Mouse (Mus musculus) CH12.LX (cell line): ENCODE measurements around the gene Ttf1. TPM values are rescaled to one million over a fixed set of nuclear protein-coding genes. Genes with fewer than 3 reads are reported as not detected.

ENCODE experiments used
- DNase-seq: peaks from one replicate; pipeline ENCODE4 v3.0.0-alpha.2; 2013; ENCODE audit errors: extremely low read depth
- H3K27ac ChIP-seq: 2 replicates; pipeline ENCODE4 v1.5.1; 2012; ENCODE audit warnings: low read depth, mild to moderate bottlenecking, control low read depth, moderate library complexity; ENCODE audit not compliant: insufficient read depth
- H3K27me3 ChIP-seq: replicated peaks from 2 replicates; pipeline ENCODE3; 2012; ENCODE audit warnings: inconsistent platforms
- H3K36me3 ChIP-seq, 2 experiments: replicated peaks in 1 of 2; 2 replicates each; pipeline versions ENCODE3 to v1.6.1; 2012; ENCODE audit warnings: inconsistent platforms in 1 of 2, low read length in 1 of 2, mild to moderate bottlenecking in 1 of 2, mixed read lengths in 1 of 2, moderate library complexity in 1 of 2; ENCODE audit not compliant: control insufficient read depth in 1 of 2, insufficient read depth in 1 of 2
- H3K4me1 ChIP-seq, 2 experiments: 2 replicates each; pipeline ENCODE4 v1.6.1; 2012; ENCODE audit warnings: inconsistent platforms in 1 of 2, moderate library complexity in 1 of 2; ENCODE audit not compliant: insufficient read depth in 2 of 2, control insufficient read depth in 1 of 2
- H3K4me2 ChIP-seq: 2 replicates; pipeline ENCODE4 v1.6.1; 2012; ENCODE audit warnings: low read depth, mild to moderate bottlenecking, control low read depth; ENCODE audit not compliant: poor library complexity, insufficient read depth, severe bottlenecking
- H3K4me3 ChIP-seq, 3 experiments: fragments of 150-350 bp in 1 of 3; sonication (generic) in 1 of 3; replicated peaks in 1 of 3; 2 replicates each; pipeline versions ENCODE3 to v1.5.1; 2011 to 2012; ENCODE audit warnings: low read depth in 2 of 3, low read length in 2 of 3, mild to moderate bottlenecking in 2 of 3, moderate library complexity in 2 of 3, control low read depth in 1 of 3, improper control_type of control experiment in 1 of 3, inconsistent platforms in 1 of 3, mixed read lengths in 1 of 3; ENCODE audit not compliant: poor library complexity in 1 of 3
- H3K79me2 ChIP-seq: replicated peaks from 2 replicates; pipeline ENCODE4 v1.6.1; 2012; ENCODE audit warnings: mild to moderate bottlenecking, moderate library complexity; ENCODE audit not compliant: control insufficient read depth, poor library complexity, insufficient read depth, severe bottlenecking; ENCODE audit errors: extremely low read depth
- H3K9ac ChIP-seq: 2 replicates; pipeline ENCODE4 v1.6.1; 2012; ENCODE audit warnings: low read depth, mild to moderate bottlenecking, control low read depth, moderate library complexity; ENCODE audit not compliant: insufficient read depth
- H3K9me3 ChIP-seq: replicated peaks from 2 replicates; pipeline ENCODE3; 2012; ENCODE audit warnings: low read length, inconsistent platforms, mixed read lengths
- CHD1 ChIP-seq: IDR thresholded peaks from 2 replicates; pipeline ENCODE4 v1.6.1; 2012; ENCODE audit warnings: low read depth, low read length, improper control_type of control experiment, inconsistent platforms
- CHD2 ChIP-seq: IDR thresholded peaks from 2 replicates; pipeline ENCODE4 v1.6.1; 2011; ENCODE audit warnings: low read length, improper control_type of control experiment
- CTCF ChIP-seq, 2 experiments: IDR thresholded peaks in 1 of 2; conservative IDR thresholded peaks in 1 of 2; 2 replicates each; pipeline ENCODE4 v1.5.1; 2011 to 2012; ENCODE audit warnings: low read depth in 2 of 2, low read length in 2 of 2, improper control_type of control experiment in 1 of 2, inconsistent platforms in 1 of 2, mild to moderate bottlenecking in 1 of 2, moderate library complexity in 1 of 2
- EP300 ChIP-seq: IDR thresholded peaks from 2 replicates; pipeline ENCODE4 v1.6.1; 2011; ENCODE audit warnings: low read length, improper control_type of control experiment
- ETS1 ChIP-seq: conservative IDR thresholded peaks from 2 replicates; pipeline ENCODE4 v1.6.1; 2012; ENCODE audit warnings: low read depth, mild to moderate bottlenecking, inconsistent platforms, low read length, improper control_type of control experiment, moderate library complexity
- GABPA ChIP-seq: IDR thresholded peaks from 2 replicates; pipeline ENCODE4 v1.6.1; 2012; ENCODE audit warnings: low read depth, low read length, improper control_type of control experiment, inconsistent platforms; ENCODE audit not compliant: insufficient replicate concordance
- JUND ChIP-seq: conservative IDR thresholded peaks from 2 replicates; pipeline ENCODE4 v1.6.1; 2011; ENCODE audit warnings: low read depth, low read length, improper control_type of control experiment
- POLR2A ChIP-seq: IDR thresholded peaks from 2 replicates; pipeline ENCODE4 v1.6.1; 2011; ENCODE audit warnings: low read depth, mild to moderate bottlenecking, improper control_type of control experiment, low read length
- USF2 ChIP-seq: conservative IDR thresholded peaks from 2 replicates; pipeline ENCODE4 v1.6.1; 2011; ENCODE audit warnings: low read depth, low read length, improper control_type of control experiment
- dilution Hi-C: fragments of 300-500 bp; cut with MboI; formaldehyde crosslinking; loops from 2 replicates; pipeline ENCODE4 v1.14.3; 2020; ENCODE audit warnings: low sequenced_read_pairs; ENCODE audit not compliant: extremely low pct_unique_long_range_greater_than_20kb, extremely low pct_ligation_motif_present
- in situ Hi-C: fragments of 300-500 bp; cut with MboI; formaldehyde crosslinking; loops from 3 replicates; pipeline ENCODE4 v1.14.3; 2019; ENCODE audit warnings: low sequenced_read_pairs, low pct_ligation_motif_present, low pct_unique_long_range_greater_than_20kb, mixed read lengths
- polyA plus RNA-seq: library from polyadenylated mRNA; unstranded; fragments of >175 nt; gene quantifications from 2 replicates; pipeline ENCODE4 v1.2.1, GENCODE M21; 2012; ENCODE audit warnings: low read depth; ENCODE audit not compliant: insufficient read length
- total RNA-seq, 2 experiments: library from RNA; depleted of rRNA; stranded (reverse); fragments of 300-350 nt in 1 of 2; fragments of >200 nt in 1 of 2; gene quantifications; 2 replicates each; pipeline ENCODE4 v1.2.3; 2012 to 2014

Ttf1 gene
- total and polyA plus RNA-seq, 3 experiments, result 9.5 to 11.7 (median 10.9) TPM

- Histone ChIP-seq H3K27me3 (no peaks in the 10 kb centered on the region), H3K27ac (no peak overlapping the region), H3K4me2 (no peak overlapping the region), H3K4me1 (no peaks in the 10 kb centered on the region), H3K9me3 (no peaks in the 10 kb centered on the region), H3K4me3 (no peak overlapping the region), H3K36me3 (peaks cover 77 to 89% of the 10 kb centered on the region in 2 experiments), H3K9ac (no peak overlapping the region), H3K79me2 (no peaks in the 10 kb centered on the region)
- dilution Hi-C loops, result no loop called here
- DNase-seq, result no peak
- in situ Hi-C loops, result no loop called here
- TF ChIP-seq CHD1, result no peak
- TF ChIP-seq CHD2, result no peak
- TF ChIP-seq ETS1, result no peak
- no peak for TF ChIP-seq USF2
- no peak for TF ChIP-seq POLR2A
- TF ChIP-seq JUND, result no peak
Observed at GRCm38 (mm10) chr2:29075331-29076070, 15.4 kb downstream of the Ttf1 start.

GRCm38 (mm10) chr2:29076226-29076625 lies 16.2 kb downstream of the Ttf1 start:
- Histone ChIP-seq H3K27me3 (no peaks in the 10 kb centered on the region), H3K27ac (no peak overlapping the region), H3K79me2 (no peaks in the 10 kb centered on the region), H3K9me3 (no peaks in the 10 kb centered on the region), H3K9ac (no peak overlapping the region), H3K36me3 (peaks cover 78 to 89% of the 10 kb centered on the region in 2 experiments), H3K4me1 (no peaks in the 10 kb centered on the region; a peak in 1 of 4 replicates), H3K4me3 (no peak overlapping the region), H3K4me2 (no peak overlapping the region)
- in situ Hi-C loops (no loop called here), dilution Hi-C loops (no loop called here)
- DNase-seq, result no peak
- TF ChIP-seq GABPA, result no peak

- Histone ChIP-seq H3K36me3 (peaks cover 73 to 93% of the 10 kb centered on the region in 2 experiments), H3K27ac (no peak overlapping the region), H3K9ac (no peak overlapping the region), H3K9me3 (no peaks in the 10 kb centered on the region), H3K79me2 (no peaks in the 10 kb centered on the region), H3K27me3 (no peaks in the 10 kb centered on the region), H3K4me1 (peaks cover 0 to 11% of the 10 kb centered on the region in 2 experiments; a peak in 2 of 4 replicates), H3K4me3 (no peak overlapping the region), H3K4me2 (no peak overlapping the region)
- in situ Hi-C loops (no loop called here), dilution Hi-C loops (no loop called here)
- peak; percentile 9 for DNase-seq
- peak in 1 of 2 experiments; percentile 29; a peak in 1 of 4 replicates for TF ChIP-seq CTCF (conservative IDR thresholded peaks at IDR 0.05 in 1 of 2, IDR thresholded peaks at IDR 0.05 in 1 of 2; ENCODE audit: low read depth in 2 of 2, low read length in 2 of 2)
- no peak for TF ChIP-seq USF2
- no peak for TF ChIP-seq EP300
Observed at GRCm38 (mm10) chr2:29081965-29082364, 21.9 kb downstream of the Ttf1 start.
